Mouse (Mus musculus) heart, postnatal 0 days (tissue): ENCODE results near the gene Nfib.

ENCODE experiments used
- CTCF ChIP-seq: IDR thresholded peaks from 2 replicates; pipeline ENCODE4 v1.5.1; 2016; ENCODE audit warnings: antibody characterized with exemption, control low read depth, low read depth
- EP300 ChIP-seq: IDR thresholded peaks from 2 replicates; pipeline ENCODE4 v1.6.1; 2016; ENCODE audit warnings: antibody characterized with exemption, low read depth

DNA sequence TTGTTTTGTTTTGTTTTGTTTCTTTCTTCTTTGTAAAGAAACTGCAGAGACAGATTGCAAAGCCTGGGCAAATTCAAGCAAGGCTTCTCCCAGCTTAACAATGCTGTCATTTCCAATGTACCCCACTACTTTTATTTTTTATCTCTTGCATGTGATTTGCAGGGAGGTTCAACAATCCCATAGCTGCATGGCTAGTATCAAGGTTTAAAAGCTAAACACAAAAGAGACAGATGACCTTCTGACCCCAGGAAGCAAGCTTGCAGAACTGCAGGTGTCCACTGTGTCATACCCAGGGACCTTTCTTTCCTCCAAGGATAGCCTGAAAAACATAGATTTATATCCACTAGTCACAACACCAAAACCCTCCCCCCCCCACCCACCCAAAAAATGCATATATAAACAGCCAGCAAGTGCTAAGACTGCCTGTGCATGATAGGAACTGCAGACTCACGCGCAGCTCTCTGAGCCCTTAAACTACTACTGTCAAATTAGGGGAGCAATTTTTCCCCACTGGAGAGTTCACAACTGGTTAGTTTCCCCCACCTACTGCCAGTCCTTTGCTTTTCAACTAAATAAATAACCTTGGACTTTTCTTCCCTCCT, 196.3 kb downstream of the Nfib start:
- TF ChIP-seq EP300 (no peak), CTCF (no peak)
